Comparison of ENCODE assay signal across 9 mouse cellular contexts in the genomic region with DNA sequence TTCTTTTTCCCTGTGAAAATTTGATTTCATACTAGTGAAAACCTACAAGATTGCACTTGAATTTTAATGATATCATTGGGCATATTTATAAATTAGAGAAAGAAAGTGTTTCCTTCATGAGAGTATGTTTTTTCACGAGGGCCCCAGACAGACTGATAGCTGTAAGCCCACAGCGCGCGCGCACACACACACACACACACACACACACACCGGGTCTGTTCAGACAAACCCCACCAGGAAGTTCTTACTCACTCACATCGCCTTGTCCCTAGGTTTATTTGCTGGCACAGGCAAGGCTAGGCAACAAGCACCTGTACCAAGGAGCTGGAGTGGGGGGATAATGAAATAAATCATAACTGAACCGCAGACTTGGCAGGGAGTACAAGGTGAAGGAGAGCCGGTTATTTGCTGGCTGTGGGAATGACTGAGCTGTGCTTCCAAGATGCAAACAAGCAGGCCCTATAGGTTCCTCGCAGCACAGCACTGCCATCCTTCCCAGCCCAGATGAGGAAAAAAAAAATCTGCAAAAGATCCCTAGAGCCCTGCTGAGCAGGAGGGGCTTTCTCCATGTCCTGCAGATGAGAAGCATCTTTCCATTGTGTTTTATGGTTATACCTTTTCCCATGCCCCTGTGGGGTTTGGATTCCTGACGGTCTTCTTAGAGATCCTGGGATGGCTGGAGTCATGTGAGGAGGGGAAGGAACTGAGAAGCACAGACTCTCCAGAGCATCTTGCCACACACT. TPM values are rescaled to one million over a fixed set of nuclear protein-coding genes. Genes with fewer than 3 reads are reported as not detected.
DNase-seq lines count a peak whose midpoint lies in the region; ATAC-seq and TF ChIP-seq lines count a peak whose summit lies in the region.
"Had no signal": no experiment of that assay in that cellular context is flagged by ENCODE, and none has a peak within 500 bp of the region (broad histone marks: within the 10 kb centered on the region; RNA-seq: fewer than 3 reads in every experiment).

No protein-coding gene starts in this region.

- H3K4me3 ChIP-seq in heart, embryonic 13.5 days: peak overlapping the region; percentile 64
- H3K4me3 ChIP-seq in heart, adult 2 months: no peak overlapping the region
- H3K4me3 ChIP-seq in forebrain, postnatal 0 days (ENCODE audit: low read depth, low read length): no peak overlapping the region
- H3K4me3 ChIP-seq in midbrain, embryonic 11.5 days (ENCODE audit: low read depth, low read length): peak overlapping the region; percentile 53

- peaks cover 28% of the 10 kb centered on the region for H3K4me1 ChIP-seq in heart, embryonic 13.5 days
- 0 out of 2 replicates have a peak, but pooled peaks cover 2% of the 10 kb centered on the region for H3K4me1 ChIP-seq in heart, adult 2 months (ENCODE audit: control insufficient read depth, insufficient read depth, low read length)
- peaks cover 10% of the 10 kb centered on the region; the same call in 1 of the 2 replicates for H3K4me1 ChIP-seq in forebrain, postnatal 0 days (ENCODE audit: insufficient read depth)
- H3K4me1 ChIP-seq in midbrain, embryonic 11.5 days (ENCODE audit: control insufficient read depth, insufficient read depth, low read length): peaks cover 28% of the 10 kb centered on the region

- peaks cover 10% of the 10 kb centered on the region; the same call in 1 of the 2 replicates for H3K36me3 ChIP-seq in heart, embryonic 13.5 days
- H3K36me3 ChIP-seq in heart, adult 2 months (ENCODE audit: control insufficient read depth, insufficient read depth, low read length): no peaks in the 10 kb centered on the region
- peaks cover 5% of the 10 kb centered on the region; the same call in 1 of the 2 replicates for H3K36me3 ChIP-seq in forebrain, postnatal 0 days (ENCODE audit: insufficient read depth)
- H3K36me3 ChIP-seq in midbrain, embryonic 11.5 days (ENCODE audit: control insufficient read depth, insufficient read depth, low read length): peaks cover 7% of the 10 kb centered on the region; the same call in 1 of the 2 replicates

- no peak for ATAC-seq in heart, embryonic 13.5 days (ENCODE audit: extremely low read depth, insufficient number of reproducible peaks, low FRiP score, low TSS enrichment)
- no peak for ATAC-seq in forebrain, postnatal 0 days
- ATAC-seq in midbrain, embryonic 11.5 days (ENCODE audit: low FRiP score): no peak

- no peak for TF ChIP-seq EP300 in heart, adult 2 months (IDR thresholded peaks at IDR 0.05; ENCODE audit: insufficient read depth, low read depth, low read length)

- no peak for TF ChIP-seq POLR2A in heart, adult 2 months (IDR thresholded peaks at IDR 0.05; ENCODE audit: insufficient read depth, low read depth, low read length)

- no peaks in the 10 kb centered on the region for H3K79me2 ChIP-seq in heart, adult 2 months (replicated peaks; ENCODE audit: control insufficient read depth, insufficient read depth, low read length)

- intact Hi-C loops in heart, adult 2 months (cut with DNase I): loop anchor here (10.0 kb wide), 2 partner anchors 294 to 354 kb away; no protein-coding TSS in a partner anchor
- intact Hi-C loops in left cerebral cortex, postnatal 4 days (cut with DNase I): no loop called here

- no peak for TF ChIP-seq CTCF in heart, adult 2 months (IDR thresholded peaks at IDR 0.05)
- no peak for TF ChIP-seq CTCF in forebrain, postnatal 0 days (IDR thresholded peaks at IDR 0.05; ENCODE audit: low read depth)

- no peak overlapping the region for H3K27ac ChIP-seq in heart, embryonic 13.5 days (replicated peaks)
- H3K27ac ChIP-seq in heart, adult 2 months: no peak overlapping the region
- no peak overlapping the region for H3K27ac ChIP-seq in forebrain, postnatal 0 days (ENCODE audit: low read depth, low read length)
- peak overlapping the region; percentile 32 for H3K27ac ChIP-seq in midbrain, embryonic 11.5 days (ENCODE audit: low read depth, low read length)

- peak overlapping the region; percentile 94 for H3K4me2 ChIP-seq in heart, embryonic 13.5 days
- H3K4me2 ChIP-seq in forebrain, postnatal 0 days (ENCODE audit: low read depth): peak overlapping the region; percentile 19
- H3K4me2 ChIP-seq in midbrain, embryonic 11.5 days: peak overlapping the region; percentile 89

- H3K9ac ChIP-seq in heart, embryonic 13.5 days: peak overlapping the region; percentile 84
- H3K9ac ChIP-seq in heart, adult 2 months (ENCODE audit: low read depth, low read length): no peak overlapping the region
- H3K9ac ChIP-seq in forebrain, postnatal 0 days: 0 out of 2 replicates have a peak overlapping the region, but pooled peaks have one; percentile 10
- H3K9ac ChIP-seq in midbrain, embryonic 11.5 days (ENCODE audit: low read length): peak overlapping the region; percentile 88

- 51% methylated on average over 11 of the region's 11 CpGs for WGBS in heart, embryonic 13.5 days
- 58% methylated on average over 11 of the region's 11 CpGs for WGBS in heart, adult 2 months
- 17% methylated on average over 11 of the region's 11 CpGs for WGBS in forebrain, postnatal 0 days
- 17% methylated on average over 11 of the region's 11 CpGs for WGBS in midbrain, embryonic 11.5 days

- H3K27me3 ChIP-seq in heart, embryonic 13.5 days (replicated peaks): peaks cover 58% of the 10 kb centered on the region
- peaks cover 13% of the 10 kb centered on the region for H3K27me3 ChIP-seq in heart, adult 2 months (ENCODE audit: control insufficient read depth, insufficient read depth, low read length)
- no peaks in the 10 kb centered on the region; the same call in 1 of the 2 replicates for H3K27me3 ChIP-seq in forebrain, postnatal 0 days (ENCODE audit: insufficient read depth, low read length)
- H3K27me3 ChIP-seq in midbrain, embryonic 11.5 days (ENCODE audit: control insufficient read depth, insufficient read depth, low read length): peaks cover under 1% of the 10 kb centered on the region; the same call in 1 of the 2 replicates

- no peaks in the 10 kb centered on the region for H3K9me3 ChIP-seq in heart, embryonic 13.5 days
- no peaks in the 10 kb centered on the region for H3K9me3 ChIP-seq in forebrain, postnatal 0 days (ENCODE audit: low read length)
- no peaks in the 10 kb centered on the region for H3K9me3 ChIP-seq in midbrain, embryonic 11.5 days (ENCODE audit: control insufficient read depth, low read length)

- no peak for DNase-seq in heart, adult 2 months
- DNase-seq in embryo, embryonic 9.5 days (ENCODE audit: extremely low spot score): peak; percentile 36
- no peak for DNase-seq in forebrain, postnatal 0 days
- DNase-seq in midbrain, embryonic 11.5 days (ENCODE audit: low spot score, missing footprints): peak; percentile 94
- DNase-seq in left cerebral cortex, adult 8-10 months (ENCODE audit: low spot score in 2 of 2): no peak
- no peak for DNase-seq in Muller cell, postnatal 12 days (ENCODE audit: inconsistent ontology term)
- DNase-seq in left cerebral cortex, postnatal 4 days: no peak
- DNase-seq: cerebellum, adult 18-20 months had no signal

RNA-seq across cellular contexts. Expression of gene Sfrp2, which starts 2.3 kb away (rescaled TPM):
- 183 and 194 TPM in 2 replicates for polyA plus RNA-seq in heart, embryonic 13.5 days (2015; fragmentation: Nextera tagmentation; extraction: Ambion mirVana)
- 1 to 10 TPM; 3.2 to 4.9 TPM for total RNA-seq in heart, adult 2 months (2021)
- 13.4 and 20.2 TPM in 2 replicates for polyA plus RNA-seq in heart, adult 2 months (2012; rRNA removed)
- total RNA-seq in forebrain, postnatal 0 days (2014; rRNA removed): 13.8 and 26.3 TPM in 2 replicates
- polyA plus RNA-seq in forebrain, postnatal 0 days (2015; fragmentation: Nextera tagmentation; extraction: Ambion mirVana): 20.1 and 24.2 TPM in 2 replicates
- 88.4 and 96.4 TPM in 2 replicates for polyA plus RNA-seq in midbrain, embryonic 11.5 days (2014; fragmentation: Nextera tagmentation; extraction: Ambion mirVana)
- total RNA-seq in left cerebral cortex, adult 8-10 months (2022): 1 to 10 TPM; 1.2 to 2.0 (median 1.5) TPM
- total RNA-seq in left cerebral cortex, postnatal 4 days (2021): 10 to 100 TPM; 12.7 to 14.1 TPM

Comparison
In these comparisons a context has a peak if more than half of its experiments do, and no peak if none do; other contexts are left out.
1. H3K4me3 ChIP-seq: peak in heart, embryonic 13.5 days (single experiment) and midbrain, embryonic 11.5 days (single experiment); none in heart, adult 2 months (single experiment) and forebrain, postnatal 0 days (single experiment).
2. H3K4me2 ChIP-seq: peak in every context shown above with its lines; median percentile 94 in heart, embryonic 13.5 days; 89 in midbrain, embryonic 11.5 days; 19 in forebrain, postnatal 0 days.
3. DNase-seq: peak in embryo, embryonic 9.5 days (single experiment) and midbrain, embryonic 11.5 days (single experiment); none in heart, adult 2 months (0 of 2), forebrain, postnatal 0 days (single experiment), left cerebral cortex, adult 8-10 months (0 of 2), Muller cell, postnatal 12 days (single experiment) and left cerebral cortex, postnatal 4 days (single experiment).